Comparison of ENCODE assay signal across 17 mouse cellular contexts in genomic region chrX:105003260-105003659, GRCm38 (mm10).
DNase-seq lines count a peak whose midpoint lies in the region; ATAC-seq and TF ChIP-seq lines count a peak whose summit lies in the region.
"Had no signal": no experiment of that assay in that cellular context is flagged by ENCODE, and none has a peak within 500 bp of the region (broad histone marks: within the 10 kb centered on the region; RNA-seq: fewer than 3 reads in every experiment).

No protein-coding gene starts in this region.

- no peak overlapping the region for H3K4me2 ChIP-seq in lung, embryonic 14.5 days
- H3K4me2 ChIP-seq: heart, embryonic 13.5 days; liver, embryonic 12.5 days; neural tube, embryonic 12.5 days had no signal

- DNase-seq in embryo, embryonic 11 days: peak; percentile 2
- DNase-seq in embryo, embryonic 10 days (ENCODE audit: low spot score): no peak
- DNase-seq in lung, embryonic 14.5 days: peak; percentile 0
- no peak for DNase-seq in lung, postnatal 14 days
- DNase-seq in retina, postnatal 1 day: peak; percentile 30
- DNase-seq in heart, postnatal 4 days: no peak
- no peak for DNase-seq in right cerebral cortex, adult 2 months (ENCODE audit: low spot score in 2 of 2)
- DNase-seq: adrenal gland, postnatal 25 days; cerebellum, adult 9-10 months; heart, postnatal 36 days; kidney, adult 8-10 months; kidney, postnatal 25 days; thymus, postnatal 4 days had no signal

- TF ChIP-seq CTCF in lung, embryonic 14.5 days (IDR thresholded peaks at IDR 0.05; ENCODE audit: low read depth): no peak

- H3K27ac ChIP-seq in lung, embryonic 14.5 days (ENCODE audit: low read depth): no peak overlapping the region
- H3K27ac ChIP-seq: heart, embryonic 13.5 days; liver, embryonic 12.5 days; neural tube, embryonic 12.5 days had no signal

- 20% methylated on average over 3 of the region's 3 CpGs for WGBS in lung, embryonic 14.5 days

- H3K36me3 ChIP-seq in lung, embryonic 14.5 days (ENCODE audit: insufficient read depth): no peaks in the 10 kb centered on the region
- H3K36me3 ChIP-seq: heart, embryonic 13.5 days; liver, embryonic 12.5 days; neural tube, embryonic 12.5 days had no signal

- H3K4me3 ChIP-seq in lung, embryonic 14.5 days (ENCODE audit: low read depth, low read length): no peak overlapping the region
- H3K4me3 ChIP-seq: heart, embryonic 13.5 days; liver, embryonic 12.5 days; neural tube, embryonic 12.5 days had no signal

- no peak for ATAC-seq in lung, embryonic 14.5 days (ENCODE audit: insufficient read depth)
- ATAC-seq in hematopoietic stem cell, adult 5-6 weeks (replicated peaks in 1 of 2; ENCODE audit: insufficient read depth in 1 of 2, low FRiP score in 2 of 2, low TSS enrichment in 1 of 2, low read depth in 1 of 2, poor library complexity in 2 of 2, severe bottlenecking in 2 of 2): peak; percentile 32 to 37; a peak in 2 of 4 replicates
- ATAC-seq: liver, embryonic 12.5 days had no signal

- no peaks in the 10 kb centered on the region for H3K9me3 ChIP-seq in lung, embryonic 14.5 days (ENCODE audit: low read depth, low read length)
- H3K9me3 ChIP-seq: heart, embryonic 13.5 days; liver, embryonic 12.5 days; neural tube, embryonic 12.5 days had no signal

- H3K4me1 ChIP-seq in lung, embryonic 14.5 days (ENCODE audit: insufficient read depth): no peaks in the 10 kb centered on the region
- H3K4me1 ChIP-seq: heart, embryonic 13.5 days; liver, embryonic 12.5 days; neural tube, embryonic 12.5 days had no signal

- no peak overlapping the region for H3K9ac ChIP-seq in lung, embryonic 14.5 days
- H3K9ac ChIP-seq: heart, embryonic 13.5 days; liver, embryonic 12.5 days; neural tube, embryonic 12.5 days had no signal

- H3K27me3 ChIP-seq in lung, embryonic 14.5 days (ENCODE audit: insufficient read depth, low read length): peaks cover 3% of the 10 kb centered on the region; the same call in 1 of the 2 replicates
- H3K27me3 ChIP-seq: neural tube, embryonic 12.5 days had no signal

Comparison
In these comparisons a context has a peak if more than half of its experiments do, and no peak if none do; other contexts are left out.
1. DNase-seq: peak in embryo, embryonic 11 days (single experiment), lung, embryonic 14.5 days (single experiment) and retina, postnatal 1 day (single experiment); none in embryo, embryonic 10 days (single experiment), lung, postnatal 14 days (single experiment), heart, postnatal 4 days (single experiment) and right cerebral cortex, adult 2 months (0 of 2).